Mouse (Mus musculus) urinary bladder, postnatal 36 days (tissue): Measurements from ENCODE around the gene 4930535I16Rik.
"Not testable (repeated sequence)": the region's sequence is repeated elsewhere in the genome, so short reads cannot be mapped to it uniquely, and the experiment has no call there.

Source experiments
- DNase-seq, 2 experiments: peaks; one replicate each; pipeline ENCODE4 v3.0.0; 2022; ENCODE audit warnings: low spot score in 2 of 2, mixed read lengths in 1 of 2

The 4930535I16Rik gene

DNA sequence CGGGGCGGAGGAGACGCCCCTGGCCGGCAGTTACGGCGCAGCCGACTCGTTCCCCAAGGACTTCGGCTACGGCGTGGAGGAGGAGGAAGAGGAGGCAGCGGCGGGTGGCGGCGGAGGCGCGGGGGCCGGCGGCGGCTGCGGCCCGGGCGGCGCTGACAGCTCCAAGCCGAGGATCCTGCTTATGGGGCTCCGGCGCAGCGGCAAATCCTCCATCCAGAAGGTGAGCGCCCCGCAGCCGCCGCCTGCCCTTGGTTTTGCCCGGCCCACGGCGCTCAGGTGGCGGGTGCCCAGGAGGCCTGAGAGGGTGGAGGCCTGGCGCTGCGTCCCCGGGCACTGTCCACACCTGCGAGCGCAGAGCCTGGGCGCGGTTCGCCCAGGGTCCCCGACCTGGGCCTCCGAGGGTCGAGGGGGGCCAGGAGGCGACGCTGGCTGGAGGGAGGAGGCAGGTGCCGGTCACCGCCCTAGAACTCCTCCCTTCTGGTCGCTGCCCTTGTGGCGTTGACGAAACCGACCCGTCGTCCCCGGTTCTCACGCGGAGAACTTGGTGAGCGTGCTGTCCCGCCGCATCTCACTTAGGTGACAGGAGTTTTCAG lies at the start of gene 4930535I16Rik:
TSS of gene 4930535I16Rik (minus strand) at position 475 of the 593 bp plus-strand sequence.
- peak in 1 of 2 experiments; percentile 47 for DNase-seq

DNA sequence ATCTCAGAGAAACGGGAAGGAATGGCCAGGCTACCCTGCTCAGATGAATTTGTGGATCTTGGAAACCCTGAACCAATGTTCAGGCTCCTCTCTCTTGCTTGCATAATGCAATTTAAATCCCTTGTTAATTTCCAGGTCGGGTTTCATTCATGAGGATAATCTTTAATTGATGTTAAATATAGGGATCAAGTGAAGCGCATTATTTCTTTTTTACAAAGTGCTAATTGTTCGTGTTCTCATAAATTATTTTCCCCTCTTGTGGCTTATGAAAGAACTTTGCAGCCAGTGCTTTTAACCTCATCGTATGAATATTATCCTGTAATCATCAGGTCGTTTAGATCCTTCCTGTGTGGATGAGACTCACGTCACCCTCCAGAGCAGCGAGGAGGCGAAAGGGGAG lies 44.9 kb upstream of the 4930535I16Rik start:
- no peak for DNase-seq

DNA sequence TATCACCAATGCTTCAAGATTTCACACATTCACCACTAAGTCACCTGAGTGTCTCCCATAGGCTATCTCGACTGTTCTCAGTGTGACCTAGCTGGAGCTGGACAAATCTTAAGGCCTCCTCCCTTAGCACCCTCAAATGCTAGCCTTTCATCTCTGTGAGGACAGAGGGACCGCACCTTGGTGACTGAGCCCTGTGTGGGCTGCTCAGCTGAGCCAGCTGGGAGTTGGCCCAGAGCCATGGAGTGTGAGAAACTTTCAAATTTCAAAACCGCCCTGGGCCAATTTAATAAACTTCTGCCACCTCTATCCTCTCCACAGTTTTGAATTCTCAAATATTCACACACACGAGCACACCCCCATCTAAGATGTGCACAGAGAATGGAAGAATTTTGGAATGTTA lies 43.1 kb upstream of the 4930535I16Rik start:
- no peak for DNase-seq

DNA sequence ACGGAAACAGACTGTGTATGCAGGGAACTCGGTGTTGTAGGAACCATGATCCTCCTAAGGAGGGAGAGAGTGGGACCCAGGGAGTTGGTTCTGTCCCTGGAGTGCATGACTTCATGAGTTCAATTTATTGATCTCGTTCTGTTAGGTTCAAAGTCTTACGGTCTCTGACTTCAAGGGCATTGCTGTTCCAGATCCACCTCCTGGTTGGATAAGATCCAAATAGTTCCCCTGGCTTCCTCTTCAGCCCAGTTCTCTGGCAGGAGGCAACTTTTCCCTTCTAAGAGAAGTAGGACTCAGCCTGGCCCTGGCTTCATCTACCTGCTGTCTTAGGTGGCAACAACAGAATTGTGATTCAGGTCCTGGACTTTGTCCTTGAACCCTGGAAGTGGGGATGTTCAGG lies 40.1 kb upstream of the 4930535I16Rik start:
- no peak for DNase-seq

DNA sequence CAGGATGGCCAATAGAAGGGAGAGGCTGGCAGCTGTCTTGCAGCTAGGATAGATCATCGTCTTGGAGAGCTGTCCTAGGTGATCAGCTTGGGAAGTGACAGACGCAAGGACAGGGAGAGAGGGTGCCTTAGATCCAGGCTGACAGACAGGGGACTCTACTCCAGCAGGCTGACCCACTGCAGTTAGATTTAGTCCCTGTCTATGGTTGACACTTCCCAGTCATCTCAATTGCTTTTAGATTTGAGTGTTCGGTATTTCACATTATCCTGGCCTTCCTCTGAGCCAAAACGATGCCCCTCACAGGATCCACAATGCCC lies 39.6 kb upstream of the 4930535I16Rik start:
- DNase-seq = no peak

DNA sequence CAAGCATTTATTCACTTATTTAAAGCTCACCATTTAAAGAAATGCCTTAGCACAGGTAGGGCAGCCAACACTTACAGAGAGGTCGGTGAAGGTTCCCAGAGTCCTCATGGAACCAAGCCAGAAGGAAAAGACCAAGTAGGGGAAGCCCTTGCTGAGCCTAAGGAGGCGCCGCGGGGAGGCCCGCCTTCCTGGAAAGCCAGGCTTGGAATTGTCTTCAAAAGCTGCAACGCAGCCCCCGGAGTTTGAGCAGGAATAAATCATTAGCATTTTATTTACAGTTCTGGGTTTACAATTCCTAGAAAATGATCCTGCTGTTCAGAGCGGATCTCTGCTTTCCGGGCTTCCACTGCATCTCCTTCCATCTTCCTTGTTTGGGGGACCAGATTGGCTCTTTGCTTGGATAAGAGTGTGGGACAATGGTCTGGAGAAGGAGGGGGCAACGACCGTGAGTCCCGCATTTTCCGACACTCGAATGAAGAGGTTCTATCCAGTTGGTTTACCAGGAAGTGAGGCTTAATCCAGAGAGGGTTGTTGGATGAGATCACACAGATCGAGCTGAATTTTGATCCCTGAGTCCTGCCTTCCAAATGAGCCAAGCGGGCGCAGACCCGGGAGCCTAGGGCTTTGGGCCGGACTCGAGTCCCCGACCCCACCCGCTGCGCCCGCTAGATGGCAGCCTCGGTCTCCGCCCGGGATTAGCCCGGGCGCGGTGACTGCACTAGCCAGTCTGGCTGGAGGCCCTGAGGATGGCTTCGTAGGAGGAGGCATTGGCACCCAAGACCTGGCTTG lies 39.1 kb upstream of the 4930535I16Rik start:
- peak; percentile 66 to 77 for DNase-seq

DNA sequence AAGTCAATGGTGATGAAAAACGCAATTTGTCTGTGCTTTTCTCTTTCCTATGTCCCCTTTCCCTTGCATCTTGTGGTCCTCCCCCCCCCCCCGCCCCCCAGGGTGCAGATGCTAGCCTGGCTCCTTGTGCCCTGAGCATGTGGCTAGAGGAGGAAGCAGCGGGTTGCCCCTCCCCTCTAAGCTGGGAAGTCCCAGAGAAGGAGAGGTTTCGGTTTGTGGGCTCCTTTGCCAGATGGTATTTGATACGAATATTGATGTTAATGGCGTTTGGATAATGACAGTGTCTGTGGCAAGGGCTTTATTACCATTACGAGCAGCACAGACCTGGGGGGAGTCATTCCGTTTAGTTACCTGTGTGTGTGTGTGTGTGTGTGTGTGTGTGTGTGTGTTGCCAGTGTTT lies 34.2 kb upstream of the 4930535I16Rik start:
- DNase-seq = no peak

DNA sequence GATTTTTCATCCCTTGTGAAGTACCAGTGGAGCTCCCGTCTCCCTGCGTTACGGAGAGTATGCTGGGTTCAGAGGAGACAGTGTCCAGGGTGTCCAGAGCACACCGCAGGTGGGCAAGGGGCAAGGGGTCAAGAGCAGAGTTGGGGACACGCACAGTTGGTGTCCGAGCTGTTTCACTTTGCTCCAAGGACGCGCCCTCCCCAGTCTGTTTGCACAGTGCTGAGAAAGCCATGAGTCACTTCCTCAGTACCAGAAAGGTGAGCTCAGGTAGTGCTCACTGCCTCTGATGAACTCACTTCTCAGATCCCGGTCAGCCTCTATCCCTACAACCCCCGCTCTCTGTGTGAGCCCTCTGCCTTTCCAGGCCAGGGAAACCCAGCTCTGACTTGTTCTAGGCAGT lies 31.8 kb upstream of the 4930535I16Rik start:
- DNase-seq = peak; percentile 30 to 56

DNA sequence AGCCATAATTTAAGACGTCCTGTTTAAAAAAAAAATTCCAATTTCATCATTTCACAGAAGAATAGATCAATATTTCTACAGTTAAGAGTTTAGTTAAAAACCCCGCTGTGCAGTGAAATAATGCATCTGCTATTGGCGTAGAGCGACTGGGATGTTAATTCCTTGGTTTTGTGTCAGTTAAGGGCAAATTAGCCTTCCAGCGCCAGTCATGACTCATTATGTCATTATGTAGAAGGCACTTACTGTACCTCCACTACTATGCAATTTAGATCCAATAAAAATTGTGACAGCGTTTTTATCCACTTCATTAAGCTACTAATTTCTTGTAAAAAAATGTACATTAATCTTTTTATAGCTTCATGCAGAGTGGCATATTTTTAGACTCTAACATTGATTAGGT lies 31.1 kb upstream of the 4930535I16Rik start:
- DNase-seq = no peak

DNA sequence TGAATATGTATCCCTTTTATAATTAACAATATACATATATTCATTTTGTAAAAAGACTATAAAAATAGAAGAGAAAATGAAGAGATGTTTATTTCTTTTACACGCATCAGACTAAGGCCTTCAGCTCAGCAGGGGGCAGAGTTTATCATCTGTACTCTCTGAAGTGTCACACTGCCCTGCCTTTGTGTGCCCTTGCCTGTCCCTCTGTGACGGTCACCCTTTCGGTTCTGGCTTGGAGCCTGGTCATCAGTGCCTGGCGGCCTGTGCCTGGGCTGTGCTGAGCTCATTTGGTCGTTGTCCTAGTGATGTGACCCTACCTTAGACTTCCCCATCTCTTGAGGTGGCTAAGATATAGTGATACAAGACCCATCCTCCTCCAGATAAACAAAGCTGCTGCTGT lies 29.3 kb upstream of the 4930535I16Rik start:
- DNase-seq = no peak

DNA sequence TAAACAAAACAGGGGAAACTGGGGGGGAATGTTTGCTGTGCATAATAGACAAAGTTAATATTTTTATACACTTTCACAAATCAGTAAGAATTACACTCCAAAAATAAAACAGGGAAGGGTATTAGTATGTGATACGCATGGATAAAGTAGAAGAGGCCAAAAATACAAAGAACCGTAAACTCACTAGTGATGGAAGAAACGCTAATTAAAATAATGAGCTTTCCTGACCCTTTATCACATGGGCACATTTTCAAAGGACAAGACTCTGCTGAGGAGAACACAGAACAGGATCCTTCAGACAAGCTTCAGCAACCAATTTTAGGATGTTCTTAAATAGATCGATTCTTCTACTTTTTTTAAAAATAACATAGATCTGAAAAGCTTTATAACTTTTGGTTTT lies 28.9 kb upstream of the 4930535I16Rik start:
- no peak for DNase-seq

DNA sequence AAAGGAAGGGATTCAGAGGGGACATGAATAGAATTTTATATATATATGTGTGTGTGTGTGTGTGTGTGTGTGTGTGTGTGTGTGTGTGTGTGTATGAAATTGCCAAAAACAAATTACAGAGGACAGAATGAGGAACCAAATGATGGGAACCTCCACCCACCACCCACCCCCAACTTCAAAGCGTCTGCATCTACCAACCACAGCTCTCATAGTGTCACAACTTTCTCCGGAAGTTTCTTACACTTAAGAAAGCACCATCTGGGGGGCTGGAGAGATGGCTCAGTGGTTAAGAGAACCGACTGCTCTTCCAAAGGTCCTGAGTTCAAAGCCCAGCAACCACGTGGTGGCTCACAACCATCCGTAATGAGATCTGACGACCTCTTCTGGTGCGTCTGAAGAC lies 23.1 kb upstream of the 4930535I16Rik start:
- not testable (repeated sequence) for DNase-seq

DNA sequence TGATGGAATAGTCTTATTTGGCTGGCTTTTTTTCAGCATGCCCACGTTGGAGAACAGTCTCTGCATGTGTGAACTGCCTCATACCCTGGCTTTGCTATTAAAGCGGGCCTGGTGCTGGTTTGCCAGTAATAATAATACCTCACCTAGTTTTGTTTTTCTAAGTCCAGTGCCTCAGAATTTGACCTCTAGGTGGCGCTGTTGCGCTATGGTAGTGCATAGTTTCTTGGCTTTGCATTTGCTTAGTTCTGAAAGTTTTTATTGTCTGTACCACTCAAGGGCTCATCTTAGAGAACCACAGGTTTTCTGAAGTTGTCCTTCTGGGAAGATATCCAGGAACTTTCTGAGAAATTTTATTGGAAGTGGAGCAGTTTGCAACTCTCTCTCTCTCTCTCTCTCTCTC lies 22.0 kb upstream of the 4930535I16Rik start:
- peak; percentile 70 to 71 for DNase-seq

DNA sequence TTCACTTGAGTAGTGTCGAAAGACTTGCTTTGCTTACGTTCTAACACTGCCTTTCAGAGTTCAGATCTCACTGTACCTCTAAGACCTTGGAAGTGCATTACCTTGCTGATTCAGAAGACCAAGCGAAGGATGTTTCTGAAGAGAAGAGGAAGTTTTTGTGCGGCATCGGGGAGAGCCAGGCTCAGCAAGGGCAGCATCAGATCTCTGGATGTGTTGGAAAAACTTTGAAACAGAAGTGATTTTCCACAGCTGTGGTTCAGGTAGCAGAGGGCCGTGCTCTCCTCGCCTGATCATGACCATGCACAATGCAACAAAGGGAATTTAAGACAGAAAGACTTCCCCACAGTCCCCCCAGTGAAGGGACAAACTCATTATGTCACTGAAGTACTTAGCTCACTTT lies 18.2 kb upstream of the 4930535I16Rik start:
- no peak for DNase-seq

DNA sequence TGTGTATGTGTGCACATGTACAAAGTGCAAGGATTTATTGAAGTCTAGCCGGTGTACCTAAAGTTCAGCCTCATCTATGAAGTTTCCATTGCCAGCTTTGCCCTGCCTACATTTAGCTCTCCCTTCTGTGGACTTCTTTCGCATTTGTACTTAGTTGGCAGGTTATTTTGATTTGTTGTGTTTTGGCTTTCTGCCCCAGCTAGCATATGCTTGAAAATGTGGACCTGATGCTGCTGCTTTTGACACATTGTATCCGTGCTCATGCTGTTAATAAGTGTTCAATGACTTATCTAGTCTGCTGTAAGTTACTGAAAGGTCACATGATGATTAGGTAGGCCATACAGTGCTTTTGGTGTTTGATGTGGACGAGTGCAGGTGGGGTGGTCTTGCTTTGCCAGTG lies 16.5 kb upstream of the 4930535I16Rik start:
- DNase-seq = no peak

DNA sequence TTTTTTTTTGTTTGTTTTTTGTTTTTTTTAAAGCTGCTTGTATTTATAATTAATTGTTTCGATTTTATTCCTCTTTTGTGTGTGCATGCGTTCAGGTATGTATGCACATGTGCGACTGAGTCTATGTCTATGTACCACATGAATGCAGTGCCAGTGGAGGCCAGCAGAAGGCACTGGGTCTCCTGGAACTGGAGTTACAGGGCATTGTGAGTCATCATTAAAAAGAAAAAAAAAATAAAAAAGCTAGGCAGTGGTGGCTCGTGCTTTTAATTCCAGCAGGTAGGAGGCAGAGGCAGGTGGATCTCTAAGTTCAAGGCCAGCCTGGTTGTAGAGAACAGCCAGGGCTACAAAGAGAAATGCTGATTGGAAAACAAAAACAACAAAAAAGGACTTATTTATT lies 12.2 kb upstream of the 4930535I16Rik start:
- no peak for DNase-seq

DNA sequence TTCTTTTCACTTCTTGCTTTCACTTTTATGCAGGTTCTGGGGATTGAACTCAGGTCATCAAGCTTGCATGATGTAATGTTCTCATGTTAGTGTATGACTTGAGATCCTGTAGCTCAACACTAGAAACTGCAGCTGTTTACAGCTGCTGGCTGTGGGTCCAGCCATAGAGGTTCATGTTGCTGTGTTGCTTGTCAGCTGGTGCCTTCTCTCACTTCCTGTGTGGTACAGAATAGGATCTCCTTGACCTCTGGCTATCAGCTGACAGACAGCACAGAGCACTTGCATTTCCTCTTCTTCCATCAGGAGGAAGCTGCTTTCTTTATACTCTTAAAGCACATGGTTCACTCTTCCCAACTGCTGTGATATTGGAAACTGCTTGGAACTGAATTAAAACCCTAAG lies 10.1 kb upstream of the 4930535I16Rik start:
- no peak for DNase-seq

DNA sequence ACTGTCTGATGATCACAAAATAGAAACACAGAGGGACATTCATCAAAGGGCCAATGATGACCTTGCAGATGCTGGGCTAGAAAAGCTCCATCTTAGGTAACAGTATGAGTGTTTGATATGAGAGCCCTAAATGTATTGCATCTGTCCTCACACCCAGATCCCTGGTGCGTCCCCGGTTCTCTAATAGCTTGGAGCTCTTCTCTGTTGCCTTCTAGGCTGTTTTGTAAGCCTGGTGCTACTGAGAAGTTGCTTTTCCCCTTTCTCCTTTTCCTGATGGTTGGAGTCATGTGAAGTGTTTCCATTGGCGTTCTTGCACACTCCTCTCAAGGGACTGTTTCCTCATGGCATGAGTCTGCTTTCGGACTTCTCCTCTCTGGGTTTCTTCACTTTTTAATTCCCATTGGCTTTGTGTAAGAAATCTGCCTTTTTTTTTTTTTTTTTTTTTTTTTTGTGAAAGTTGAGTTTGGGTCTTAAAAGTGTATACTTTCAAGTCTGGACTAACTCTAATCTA lies 3.3 kb upstream of the 4930535I16Rik start:
- DNase-seq = peak in 1 of 2 experiments; percentile 16

DNA sequence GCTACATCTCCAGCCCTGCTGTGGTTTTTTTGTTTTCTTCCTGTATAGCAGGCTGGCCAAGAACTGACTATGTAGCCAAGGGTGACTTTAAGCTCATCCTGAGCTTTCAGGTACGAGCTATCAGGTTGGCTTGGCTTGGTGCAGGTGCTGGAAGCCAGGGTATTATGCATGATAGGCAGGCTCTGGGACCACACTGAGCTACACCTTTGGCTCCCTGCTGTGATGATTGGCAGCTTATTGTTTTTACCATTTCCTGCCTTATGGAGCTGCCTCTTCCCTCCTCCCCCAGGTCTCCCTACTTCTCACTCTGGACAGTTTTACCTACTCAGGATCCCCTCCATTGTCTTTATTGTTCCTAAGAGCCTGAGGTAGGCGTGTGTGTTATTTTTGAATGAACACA lies 1.0 kb upstream of the 4930535I16Rik start:
- no peak for DNase-seq

DNA sequence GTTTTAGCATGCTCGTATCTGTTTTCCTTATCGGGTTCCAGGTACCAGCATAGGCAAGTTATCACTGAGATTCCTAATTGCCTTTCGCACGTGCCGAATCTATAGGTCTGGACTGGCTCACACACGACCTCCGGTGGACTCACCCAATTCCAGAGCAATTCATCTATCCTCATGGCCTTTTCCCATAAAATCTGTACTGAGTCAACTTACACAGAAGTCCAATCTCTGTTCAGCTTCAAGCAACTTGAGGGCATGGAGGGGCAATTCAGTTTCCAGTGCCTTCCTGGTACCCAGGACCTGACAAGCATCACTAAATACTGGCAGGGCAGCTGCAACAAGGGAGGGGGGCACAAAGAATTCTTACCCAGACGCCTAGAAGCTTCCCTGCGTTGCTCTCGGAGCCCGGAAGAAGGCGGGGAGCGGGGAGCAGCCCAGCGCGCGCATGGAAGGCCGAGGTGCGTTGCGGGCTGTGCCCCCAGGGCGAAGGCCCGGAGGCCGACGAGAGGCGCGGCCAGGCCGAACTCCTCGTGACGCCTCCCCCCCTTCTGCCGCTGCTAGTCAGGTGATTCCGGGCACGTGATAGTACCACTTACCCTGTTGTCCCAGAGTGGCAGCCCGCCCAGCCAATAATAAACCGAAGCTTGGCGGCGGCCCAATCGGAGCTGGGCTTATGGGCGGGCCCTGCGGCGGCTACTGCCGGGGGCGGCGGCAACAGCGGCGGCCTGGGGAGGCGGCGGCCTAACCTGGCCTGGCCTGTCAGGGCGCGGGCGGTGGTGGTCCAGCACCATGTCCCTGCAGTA lies 874 bp downstream of the 4930535I16Rik start, which contains the start of gene Rragc:
TSS of gene Rragc (plus strand) at position 699 of the 800 bp plus-strand sequence.
- peak; percentile 100 for DNase-seq

DNA sequence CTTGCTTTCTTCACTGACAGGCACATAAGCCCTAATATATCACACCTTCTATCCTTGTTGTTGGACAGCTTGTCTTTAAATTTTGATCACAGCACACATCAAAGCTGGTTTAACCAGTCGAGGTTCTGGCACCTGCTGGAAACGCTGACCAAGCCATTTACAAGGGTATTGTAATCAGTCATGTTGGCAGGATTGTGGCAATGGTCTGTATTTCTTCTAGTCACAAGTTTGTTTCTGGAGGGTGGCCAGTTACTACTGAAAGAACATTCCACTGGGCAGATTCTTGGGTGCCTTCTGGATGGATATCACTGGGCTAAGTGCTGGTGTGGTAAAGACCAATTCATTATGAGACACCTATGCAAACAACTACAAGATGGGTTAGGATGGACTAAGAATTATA lies 5.4 kb downstream of the 4930535I16Rik start:
- DNase-seq = no peak

DNA sequence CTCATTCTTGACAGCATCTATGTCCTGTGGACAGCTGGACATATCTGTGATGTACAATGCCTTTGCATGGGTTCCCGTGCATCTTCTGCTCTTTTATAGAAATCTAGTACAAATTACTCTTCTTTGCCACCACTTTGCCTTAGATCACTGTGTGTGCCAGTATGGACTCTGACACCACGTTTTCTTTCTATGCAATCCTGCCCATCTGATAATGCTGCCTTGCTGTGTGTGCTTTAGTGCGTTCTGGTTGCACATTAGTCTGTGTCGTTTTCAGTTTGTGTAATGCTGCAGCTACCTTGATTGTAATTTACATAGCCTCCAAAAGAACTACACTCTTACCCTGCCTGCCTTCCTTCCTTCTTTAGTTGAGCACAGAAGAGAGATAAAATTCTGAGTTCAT lies 6.3 kb downstream of the 4930535I16Rik start:
- DNase-seq = no peak
